Mouse (Mus musculus) liver, embryonic 11.5 days (tissue): ENCODE measurements around the gene Ermp1. TPM values are rescaled to one million over a fixed set of nuclear protein-coding genes. Genes with fewer than 3 reads are reported as not detected.
A peak's percentile ranks its signal among the peaks of the same experiment; 100 is the strongest.

Experiments used
- ATAC-seq: fragments of 200-750 bp; cut with Nextera tagmentation; replicated peaks from 2 replicates; pipeline ENCODE4 v1.8.0; 2017; ENCODE audit warnings: moderate number of reproducible peaks, mild to moderate bottlenecking, moderate TSS enrichment, moderate library complexity; ENCODE audit not compliant: low FRiP score
- DNase-seq: peaks from one replicate; pipeline ENCODE4 v3.0.0-alpha.2; 2017; ENCODE audit warnings: low spot score
- H3K27ac ChIP-seq: fragments of 300-500 bp; sonication (generic); 2 replicates; pipeline ENCODE4 v1.5.1; 2014; ENCODE audit warnings: mild to moderate bottlenecking, low read depth, low read length, control low read depth
- H3K27me3 ChIP-seq: fragments of 300-500 bp; sonication (generic); replicated peaks from 2 replicates; pipeline ENCODE4 v1.6.1; 2014; ENCODE audit warnings: low read length, mixed read lengths; ENCODE audit not compliant: control insufficient read depth, insufficient read depth
- H3K36me3 ChIP-seq: fragments of 300-500 bp; sonication (generic); 2 replicates; pipeline ENCODE4 v1.6.1; 2014; ENCODE audit warnings: mild to moderate bottlenecking, low read length, moderate library complexity, mixed read lengths; ENCODE audit not compliant: control insufficient read depth, insufficient read depth
- H3K4me1 ChIP-seq: fragments of 300-500 bp; sonication (generic); replicated peaks from 2 replicates; pipeline ENCODE4 v1.6.1; 2014; ENCODE audit warnings: low read length, mixed read lengths; ENCODE audit not compliant: control insufficient read depth, insufficient read depth
- H3K4me2 ChIP-seq: fragments of 300-500 bp; sonication (generic); 2 replicates; pipeline ENCODE4 v1.6.1; 2014; ENCODE audit warnings: mild to moderate bottlenecking, control low read depth, moderate library complexity
- H3K4me3 ChIP-seq: fragments of 300-500 bp; sonication (generic); 2 replicates; pipeline ENCODE4 v1.5.1; 2014; ENCODE audit warnings: low read depth, low read length, control low read depth
- H3K9ac ChIP-seq: fragments of 300-500 bp; sonication (generic); 2 replicates; pipeline ENCODE4 v1.6.1; 2014; ENCODE audit warnings: low read depth, low read length, control low read depth
- H3K9me3 ChIP-seq: fragments of 300-500 bp; sonication (generic); 2 replicates; pipeline ENCODE4 v1.6.1; 2016; ENCODE audit warnings: low read length, inconsistent platforms, mixed read lengths; ENCODE audit not compliant: control insufficient read depth
- WGBS: fragments of 180-500 bp; shearing (Covaris S2); extraction: QIAGEN DNeasy Blood & Tissue Kit; methylation state at CpG from one replicate; pipeline ENCODE4 v1.1.7; 2014; 5-methylcytosine and 5-hydroxymethylcytosine counted together
- polyA plus RNA-seq: library from polyadenylated mRNA; unstranded; fragments of >200 nt; fragmentation: Nextera tagmentation; extraction: Ambion mirVana; gene quantifications from 2 replicates; pipeline ENCODE4 v1.2.1, GENCODE M21; 2014

Ermp1 gene
- polyA plus RNA-seq, 1 experiment from 2014 or later = 15.9 TPM

DNA sequence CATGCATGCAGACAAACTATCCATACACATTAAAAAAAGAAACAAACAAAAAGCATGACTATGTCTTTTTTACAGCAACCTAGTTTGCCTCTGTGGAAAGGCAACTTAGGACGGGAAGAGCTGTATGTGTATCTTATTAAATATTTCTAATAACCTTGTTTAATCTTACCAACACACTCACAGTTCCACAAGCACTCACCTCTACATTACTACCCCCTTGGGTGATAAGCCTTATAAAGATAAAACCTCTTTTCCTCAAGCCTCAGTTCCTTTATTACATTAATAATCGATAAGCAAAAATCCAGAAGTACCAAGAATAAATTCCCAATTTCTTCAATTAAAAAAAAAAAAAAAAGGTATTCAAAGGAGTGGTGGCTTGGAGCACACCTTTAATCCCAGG lies 9.3 kb upstream of the Ermp1 start:
- Histone ChIP-seq H3K4me2 (no peak overlapping the region), H3K4me3 (no peak overlapping the region), H3K27ac (no peak overlapping the region), H3K4me1 (no peaks in the 10 kb centered on the region), H3K36me3 (no peaks in the 10 kb centered on the region), H3K9me3 (no peaks in the 10 kb centered on the region), H3K9ac (no peak overlapping the region), H3K27me3 (no peaks in the 10 kb centered on the region; the same call in 1 of the 2 replicates)
- WGBS = 75% methylated on average over 2 of the region's 2 CpGs
- DNase-seq (no peak), ATAC-seq (no peak)

DNA sequence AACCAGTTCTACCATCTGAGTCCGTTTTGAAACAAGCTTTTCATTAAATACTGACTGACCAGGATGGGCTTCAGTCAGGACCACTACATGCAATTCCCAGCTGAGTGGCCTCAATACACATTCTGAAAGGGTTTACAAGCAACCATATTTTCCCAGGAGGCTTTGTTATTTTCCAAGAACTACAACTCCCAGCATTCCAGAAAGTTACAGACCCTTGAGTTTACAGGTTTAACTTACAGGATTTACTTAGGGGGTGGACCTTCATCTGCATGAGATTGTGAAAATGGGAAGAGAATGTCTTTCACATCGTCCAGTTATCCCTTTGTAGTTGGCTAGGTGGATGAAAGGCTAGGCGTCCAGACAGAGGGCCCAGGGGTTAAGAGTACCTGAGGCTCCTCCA lies 8.8 kb upstream of the Ermp1 start:
- ATAC-seq (no peak), DNase-seq (no peak)
- no peak overlapping the region for H3K27ac ChIP-seq
- WGBS = 59% methylated on average over 3 of the region's 3 CpGs
- H3K4me2 ChIP-seq = no peak overlapping the region
- no peak overlapping the region for H3K9ac ChIP-seq
- H3K27me3 ChIP-seq = no peaks in the 10 kb centered on the region; the same call in 1 of the 2 replicates
- H3K4me3 ChIP-seq = no peak overlapping the region
- no peaks in the 10 kb centered on the region for H3K9me3 ChIP-seq
- H3K4me1 ChIP-seq = no peaks in the 10 kb centered on the region
- no peaks in the 10 kb centered on the region for H3K36me3 ChIP-seq

DNA sequence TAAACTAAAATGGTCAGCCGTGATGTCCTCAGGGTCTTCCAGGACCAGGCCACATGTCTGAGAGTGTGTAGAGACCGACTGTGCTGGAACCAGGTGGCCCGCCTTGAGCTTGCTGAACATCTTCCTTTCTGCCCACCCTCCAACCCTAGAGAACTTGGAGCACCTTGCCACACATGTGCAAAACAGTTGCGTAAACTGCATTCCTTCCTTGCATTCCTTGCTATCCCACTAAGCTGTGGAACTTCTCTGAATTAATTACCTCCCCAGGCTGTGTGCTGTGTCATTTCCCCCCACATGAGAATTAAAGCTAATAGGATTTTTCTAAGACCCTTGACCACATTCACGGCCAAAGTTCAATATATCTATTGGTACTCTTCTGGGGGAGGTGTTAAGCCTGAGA lies 8.4 kb upstream of the Ermp1 start:
- ATAC-seq (no peak), DNase-seq (no peak)
- Histone ChIP-seq H3K9ac (no peak overlapping the region), H3K4me1 (no peaks in the 10 kb centered on the region), H3K4me3 (no peak overlapping the region), H3K27ac (no peak overlapping the region), H3K27me3 (no peaks in the 10 kb centered on the region; the same call in 1 of the 2 replicates), H3K36me3 (no peaks in the 10 kb centered on the region), H3K4me2 (no peak overlapping the region), H3K9me3 (no peaks in the 10 kb centered on the region)
- 81% methylated on average over 5 of the region's 5 CpGs for WGBS

DNA sequence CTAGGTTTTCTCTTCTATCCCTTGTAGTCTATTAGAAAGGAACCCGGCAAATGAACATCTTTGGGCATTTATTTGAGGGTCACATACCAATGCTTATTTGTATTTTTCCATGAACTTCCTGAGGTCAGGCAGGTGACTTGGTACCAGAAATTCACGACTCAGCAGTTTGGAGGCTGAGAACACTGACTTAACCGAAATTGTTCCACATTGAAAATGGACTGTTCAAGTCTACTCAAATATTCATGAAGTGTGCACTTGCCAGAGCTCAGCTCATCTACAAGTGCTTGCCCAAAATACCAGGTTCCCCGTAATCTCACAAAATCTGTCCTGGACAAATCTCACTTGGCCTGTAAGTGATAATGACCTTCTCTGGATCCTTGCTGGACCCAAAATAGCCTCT lies 7.8 kb upstream of the Ermp1 start:
- no peaks in the 10 kb centered on the region for H3K4me1 ChIP-seq
- H3K9ac ChIP-seq = no peak overlapping the region
- 81% methylated on average over 4 of the region's 4 CpGs for WGBS
- no peak overlapping the region for H3K4me3 ChIP-seq
- H3K36me3 ChIP-seq = no peaks in the 10 kb centered on the region
- H3K27ac ChIP-seq = no peak overlapping the region
- H3K27me3 ChIP-seq = no peaks in the 10 kb centered on the region
- H3K4me2 ChIP-seq = no peak overlapping the region
- no peaks in the 10 kb centered on the region for H3K9me3 ChIP-seq
- DNase-seq (no peak), ATAC-seq (no peak)

GRCm38 (mm10) chr19:29655148-29655547 lies 6.9 kb upstream of the Ermp1 start:
- WGBS = 74% methylated on average over 6 of the region's 6 CpGs
- no peak overlapping the region for H3K4me3 ChIP-seq
- H3K27ac ChIP-seq = no peak overlapping the region
- no peak overlapping the region for H3K4me2 ChIP-seq
- no peaks in the 10 kb centered on the region for H3K27me3 ChIP-seq
- ATAC-seq (no peak), DNase-seq (no peak)
- no peaks in the 10 kb centered on the region for H3K9me3 ChIP-seq
- H3K4me1 ChIP-seq = peaks cover under 1% of the 10 kb centered on the region; the same call in 1 of the 2 replicates
- no peak overlapping the region for H3K9ac ChIP-seq
- H3K36me3 ChIP-seq = no peaks in the 10 kb centered on the region

GRCm38 (mm10) chr19:29653768-29654265 lies 5.6 kb upstream of the Ermp1 start:
- Histone ChIP-seq H3K9me3 (no peaks in the 10 kb centered on the region), H3K27ac (no peak overlapping the region), H3K27me3 (no peaks in the 10 kb centered on the region), H3K4me2 (no peak overlapping the region), H3K9ac (no peak overlapping the region), H3K4me1 (peaks cover 13% of the 10 kb centered on the region), H3K36me3 (no peaks in the 10 kb centered on the region), H3K4me3 (no peak overlapping the region)
- DNase-seq (no peak), ATAC-seq (no peak)
- 81% methylated on average over 9 of the region's 9 CpGs for WGBS

GRCm38 (mm10) chr19:29649683-29650082 lies 1.5 kb upstream of the Ermp1 start:
- H3K9ac ChIP-seq = no peak overlapping the region
- H3K4me3 ChIP-seq = no peak overlapping the region
- ATAC-seq = peak; percentile 76
- peak overlapping the region; percentile 10; the same call in 1 of the 2 replicates for H3K4me2 ChIP-seq
- no peaks in the 10 kb centered on the region; the same call in 1 of the 2 replicates for H3K9me3 ChIP-seq
- no peak for DNase-seq
- H3K27ac ChIP-seq = no peak overlapping the region
- peaks cover 8% of the 10 kb centered on the region for H3K36me3 ChIP-seq
- H3K4me1 ChIP-seq = peaks cover 17% of the 10 kb centered on the region
- 70% methylated on average over 1 of the region's 1 CpGs for WGBS
- H3K27me3 ChIP-seq = no peaks in the 10 kb centered on the region

DNA sequence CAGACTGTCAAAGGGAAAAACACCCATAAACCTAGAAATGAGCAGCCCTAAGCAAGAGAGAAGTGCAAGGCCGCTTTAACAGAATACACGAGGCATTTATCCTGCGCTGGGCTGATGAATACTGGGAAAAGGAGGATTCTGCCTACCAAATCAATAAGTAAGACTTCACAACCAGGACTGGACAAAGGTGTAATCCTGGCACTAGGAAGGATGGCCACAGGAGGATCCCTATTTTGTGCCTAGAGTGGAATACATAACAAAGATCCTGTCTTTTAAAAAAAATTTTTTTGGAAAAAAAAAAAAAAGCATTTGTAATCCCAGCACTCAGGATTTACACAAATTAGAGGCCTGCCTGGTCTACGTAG lies 317 bp upstream of the Ermp1 start:
- H3K27ac ChIP-seq = no peak overlapping the region
- H3K9me3 ChIP-seq = no peaks in the 10 kb centered on the region; the same call in 1 of the 2 replicates
- H3K4me3 ChIP-seq = peak overlapping the region; percentile 78; the same call in 1 of the 2 replicates
- DNase-seq = no peak
- peaks cover 17% of the 10 kb centered on the region for H3K4me1 ChIP-seq
- no peaks in the 10 kb centered on the region for H3K27me3 ChIP-seq
- no peak overlapping the region for H3K9ac ChIP-seq
- H3K36me3 ChIP-seq = peaks cover 9% of the 10 kb centered on the region
- WGBS = 31% methylated on average over 4 of the region's 4 CpGs
- peak overlapping the region; percentile 66 for H3K4me2 ChIP-seq
- no peak for ATAC-seq

- H3K9me3 ChIP-seq = no peaks in the 10 kb centered on the region; the same call in 1 of the 2 replicates
- WGBS = 93% methylated on average over 6 of the region's 6 CpGs
- no peak for DNase-seq
- no peak overlapping the region for H3K4me3 ChIP-seq
- peaks cover 9% of the 10 kb centered on the region for H3K36me3 ChIP-seq
- no peak overlapping the region for H3K27ac ChIP-seq
- peaks cover 12% of the 10 kb centered on the region for H3K4me1 ChIP-seq
- no peak overlapping the region for H3K9ac ChIP-seq
- no peaks in the 10 kb centered on the region for H3K27me3 ChIP-seq
- no peak overlapping the region for H3K4me2 ChIP-seq
- ATAC-seq = no peak
Observed at GRCm38 (mm10) chr19:29644747-29645146, 3.5 kb downstream of the Ermp1 start.
